Mouse (Mus musculus) lung, adult 2 months (tissue): ENCODE results near the gene Jph3.

Source experiments
- CTCF ChIP-seq: fragments of 200-500 bp; IDR thresholded peaks from 2 replicates; pipeline ENCODE4 v1.5.1; 2011; ENCODE audit warnings: mild to moderate bottlenecking, low read length, control low read depth; ENCODE audit not compliant: insufficient read depth
- POLR2A ChIP-seq: fragments of 200-500 bp; IDR thresholded peaks from 2 replicates; pipeline ENCODE4 v1.6.1; 2011; ENCODE audit warnings: low read depth, mild to moderate bottlenecking, control low read depth, low read length, borderline replicate concordance; ENCODE audit errors: extremely low read depth

GRCm38 (mm10) chr8:121749501-121749900 is 20.1 kb downstream of the Jph3 start:
- TF ChIP-seq CTCF, result no peak
- no peak for TF ChIP-seq POLR2A
